Mouse (Mus musculus): ENCODE measurements at regions not wholly inside any gene's neighbourhood (a gene's known extent, or its start where the extent isn't known, plus 50 kb on each side); places are given as distances from the start of the nearest gene placed in this dataset.

- TF ChIP-seq MAFK (IDR thresholded peaks at IDR 0.05; ENCODE audit: insufficient read depth, low read depth, low read length): no peak
- TF ChIP-seq CHD2 (IDR thresholded peaks at IDR 0.05; ENCODE audit: low read depth, low read length): no peak
- TF ChIP-seq HCFC1 (IDR thresholded peaks at IDR 0.05; ENCODE audit: borderline replicate concordance, insufficient read depth, low read length): no peak
- TF ChIP-seq ZC3H11A (IDR thresholded peaks at IDR 0.05; ENCODE audit: borderline replicate concordance, low read depth, low read length): no peak
- no peak for TF ChIP-seq ZNF384 (IDR thresholded peaks at IDR 0.05; ENCODE audit: low read depth, low read length)
Observed at GRCm38 (mm10) chr1:190059025-190059424, 111.5 kb downstream of the Prox1 start.

Data from ES-E14 (cell line).